Mouse (Mus musculus) thymus, adult 2 months (tissue): ENCODE data around the gene Sln. TPM values are rescaled to one million over a fixed set of nuclear protein-coding genes. Genes with fewer than 3 reads are reported as not detected.

Source experiments
- DNase-seq: peaks from one replicate; pipeline ENCODE4 v3.0.0; 2021
- H3K27ac ChIP-seq: fragments of 200-500 bp; 2 replicates; pipeline ENCODE4 v1.5.1; 2012; ENCODE audit warnings: low read length, control low read depth; ENCODE audit not compliant: control insufficient read depth, insufficient read depth
- H3K27me3 ChIP-seq: fragments of 200-500 bp; 2 replicates; pipeline ENCODE4 v1.6.1; 2012; ENCODE audit warnings: mild to moderate bottlenecking, low read length, moderate library complexity, mixed read lengths; ENCODE audit not compliant: control insufficient read depth, insufficient read depth
- H3K36me3 ChIP-seq: fragments of 200-500 bp; 2 replicates; pipeline ENCODE4 v1.6.1; 2012; ENCODE audit warnings: mild to moderate bottlenecking, low read length, moderate library complexity; ENCODE audit not compliant: control insufficient read depth, insufficient read depth
- H3K4me1 ChIP-seq: fragments of 200-500 bp; replicated peaks from 2 replicates; pipeline ENCODE4 v1.6.1; 2012; ENCODE audit warnings: low read length; ENCODE audit not compliant: control insufficient read depth, insufficient read depth
- H3K4me3 ChIP-seq: fragments of 200-500 bp; 2 replicates; pipeline ENCODE4 v1.5.1; 2012; ENCODE audit warnings: mild to moderate bottlenecking, low read length, control low read depth, moderate library complexity; ENCODE audit not compliant: control insufficient read depth, insufficient read depth
- CTCF ChIP-seq: fragments of 200-500 bp; IDR thresholded peaks from 2 replicates; pipeline ENCODE4 v1.5.1; 2012; ENCODE audit warnings: mild to moderate bottlenecking, control low read depth, low read length, moderate library complexity, borderline replicate concordance; ENCODE audit not compliant: control insufficient read depth, poor library complexity, insufficient read depth; ENCODE audit errors: extremely low read depth
- POLR2A ChIP-seq: fragments of 200-500 bp; IDR thresholded peaks from 2 replicates; pipeline ENCODE4 v1.6.1; 2012; ENCODE audit warnings: mild to moderate bottlenecking, low read length, control low read depth, moderate library complexity; ENCODE audit not compliant: control insufficient read depth, poor library complexity, insufficient read depth; ENCODE audit errors: extremely low read depth
- WGBS: fragments of 180-500 bp; shearing (Covaris S2); methylation state at CpG from one replicate; pipeline ENCODE4 v1.1.7; 2018; 5-methylcytosine and 5-hydroxymethylcytosine counted together
- polyA plus RNA-seq: library from polyadenylated mRNA; depleted of rRNA; stranded (reverse); fragments of >200 nt; gene quantifications from 2 replicates; pipeline ENCODE4 v1.2.3, GENCODE M21; 2012

Gene Sln
- polyA plus RNA-seq, 1 experiment, result 32.0 TPM

DNA sequence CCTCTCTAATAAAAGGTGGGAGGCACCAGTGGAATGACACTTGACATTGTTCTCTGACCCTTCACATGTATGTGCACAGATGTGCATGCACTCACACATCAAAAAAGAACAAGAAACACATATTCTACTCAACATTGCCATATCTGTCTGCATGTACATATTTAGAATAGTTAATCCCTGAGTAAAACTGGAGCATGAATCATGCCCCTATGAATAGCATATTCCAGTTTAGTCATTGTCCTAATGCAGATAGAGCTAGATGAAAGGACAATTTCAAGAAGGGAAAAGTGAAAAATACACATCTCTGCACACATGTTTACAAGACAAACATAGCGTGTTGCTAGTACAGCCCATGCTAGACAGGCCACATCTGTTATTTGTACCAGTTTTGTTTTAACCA lies 4.6 kb downstream of the Sln start:
- H3K36me3 ChIP-seq, result no peaks in the 10 kb centered on the region
- DNase-seq, result no peak
- 71% methylated on average over 1 of the region's 1 CpGs for WGBS
- no peak overlapping the region for H3K27ac ChIP-seq
- H3K27me3 ChIP-seq, result no peaks in the 10 kb centered on the region
- H3K4me1 ChIP-seq, result no peaks in the 10 kb centered on the region
- TF ChIP-seq CTCF, result no peak
- no peak for TF ChIP-seq POLR2A
- H3K4me3 ChIP-seq, result no peak overlapping the region

DNA sequence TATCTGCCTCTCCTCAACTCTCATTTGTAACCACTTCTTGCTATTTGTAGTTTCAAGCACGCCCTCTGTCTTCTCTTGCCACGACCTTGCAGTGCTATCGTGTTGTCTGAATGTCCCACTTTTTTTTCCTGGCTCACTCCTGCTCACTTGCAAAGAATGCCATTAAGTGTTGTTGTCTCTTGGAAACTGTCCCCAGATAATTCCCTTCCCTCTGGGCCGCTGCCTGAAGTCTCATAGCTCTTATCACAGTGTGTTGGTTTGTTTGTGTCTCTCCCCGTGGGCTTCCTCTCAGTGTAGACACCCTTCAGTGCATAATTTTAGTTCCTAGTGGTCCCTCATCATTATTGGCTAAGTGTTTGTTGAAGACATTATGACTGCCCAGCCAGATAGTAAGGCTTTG lies 7.9 kb downstream of the Sln start:
- Histone ChIP-seq H3K27me3 (no peaks in the 10 kb centered on the region), H3K4me1 (no peaks in the 10 kb centered on the region), H3K27ac (no peak overlapping the region), H3K4me3 (no peak overlapping the region), H3K36me3 (no peaks in the 10 kb centered on the region)
- 86% methylated on average over 5 of the region's 5 CpGs for WGBS
- DNase-seq, result no peak
- TF ChIP-seq CTCF (no peak), POLR2A (no peak)

DNA sequence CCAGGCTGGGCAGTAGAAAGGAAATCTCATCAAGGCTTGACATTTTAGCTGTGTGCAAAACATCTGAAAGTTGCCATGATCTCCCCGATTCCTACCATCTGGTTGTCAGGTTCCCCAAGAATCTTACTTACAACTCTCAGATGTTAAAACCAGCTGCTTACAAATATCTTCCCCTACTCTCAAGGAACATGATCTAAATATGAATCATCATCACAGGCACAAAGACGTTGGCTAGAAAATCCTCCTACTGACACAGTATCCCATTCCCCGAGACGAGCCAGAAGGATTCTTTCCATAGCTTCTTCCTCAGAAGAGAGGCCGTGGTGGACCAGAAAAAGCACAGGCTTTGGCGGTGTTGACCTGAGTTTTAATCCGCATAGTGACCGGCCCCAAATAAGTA lies 23.3 kb downstream of the Sln start:
- no peak for DNase-seq
- H3K27ac ChIP-seq, result no peak overlapping the region
- WGBS, result 93% methylated on average over 8 of the region's 8 CpGs
- TF ChIP-seq POLR2A (no peak), CTCF (no peak)
- no peaks in the 10 kb centered on the region for H3K36me3 ChIP-seq
- no peaks in the 10 kb centered on the region for H3K27me3 ChIP-seq
- no peaks in the 10 kb centered on the region for H3K4me1 ChIP-seq
- H3K4me3 ChIP-seq, result no peak overlapping the region

- Histone ChIP-seq H3K36me3 (no peaks in the 10 kb centered on the region), H3K27ac (no peak overlapping the region), H3K4me1 (no peaks in the 10 kb centered on the region), H3K27me3 (no peaks in the 10 kb centered on the region), H3K4me3 (no peak overlapping the region)
- 73% methylated on average over 2 of the region's 2 CpGs for WGBS
- no peak for DNase-seq
- TF ChIP-seq CTCF (no peak), POLR2A (no peak)
Measured at GRCm38 (mm10) chr9:53877423-53877822, 27.5 kb downstream of the Sln start.

- no peak for DNase-seq
- Histone ChIP-seq H3K27ac (no peak overlapping the region), H3K4me1 (no peaks in the 10 kb centered on the region), H3K4me3 (no peak overlapping the region), H3K27me3 (no peaks in the 10 kb centered on the region), H3K36me3 (no peaks in the 10 kb centered on the region)
- 95% methylated on average over 23 of the region's 23 CpGs for WGBS
- no peak for TF ChIP-seq CTCF
- no peak for TF ChIP-seq POLR2A
Measured at GRCm38 (mm10) chr9:53883588-53884280, 33.8 kb downstream of the Sln start.

DNA sequence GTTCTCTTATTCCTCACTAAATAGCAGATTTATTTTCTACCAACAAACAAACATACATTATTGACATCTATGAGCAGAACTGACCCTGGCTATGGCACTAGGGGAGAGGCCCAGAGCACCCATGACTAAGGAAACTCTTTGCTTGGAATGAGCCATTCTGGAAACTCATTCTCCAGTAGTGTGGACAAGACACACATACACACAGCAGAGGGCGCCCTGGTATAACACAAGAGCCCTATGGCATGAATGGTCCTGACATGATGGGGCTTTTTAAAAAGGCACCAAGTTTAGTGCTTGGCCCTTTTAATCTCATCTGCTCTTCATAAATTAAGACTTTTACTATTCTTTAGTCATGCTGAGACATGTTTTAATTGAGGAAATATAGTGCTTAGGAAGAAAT lies 40.1 kb downstream of the Sln start:
- no peak for DNase-seq
- no peak overlapping the region for H3K27ac ChIP-seq
- WGBS, result 23% methylated on average over 1 of the region's 1 CpGs
- no peaks in the 10 kb centered on the region for H3K4me1 ChIP-seq
- no peaks in the 10 kb centered on the region for H3K36me3 ChIP-seq
- H3K27me3 ChIP-seq, result no peaks in the 10 kb centered on the region
- TF ChIP-seq CTCF, result no peak
- no peak overlapping the region for H3K4me3 ChIP-seq

DNA sequence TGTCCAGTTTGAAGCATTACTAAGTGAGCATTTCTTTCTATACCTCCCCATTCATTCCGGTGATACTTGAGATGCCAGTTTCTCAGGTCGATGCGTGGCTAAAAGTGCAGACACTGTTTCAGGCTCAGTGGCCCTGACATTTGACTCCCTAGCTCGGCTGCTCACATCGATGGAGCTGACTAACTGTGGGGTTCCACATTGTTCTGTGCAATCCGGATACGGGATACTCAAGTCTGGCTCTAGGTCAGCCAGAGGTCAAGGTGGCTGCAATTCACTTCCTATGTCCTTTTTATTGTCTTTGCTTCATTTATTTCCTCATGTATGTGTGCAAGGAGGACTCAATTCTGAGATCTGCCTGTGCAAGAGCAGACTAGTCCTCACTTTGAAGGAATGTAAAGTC lies 45.9 kb downstream of the Sln start:
- 89% methylated on average over 7 of the region's 7 CpGs for WGBS
- no peaks in the 10 kb centered on the region for H3K27me3 ChIP-seq

More for the DNA sequence above, 45.9 kb downstream of the Sln start:
- H3K27ac ChIP-seq, result no peak overlapping the region
- no peak for TF ChIP-seq CTCF
- TF ChIP-seq POLR2A, result no peak
- H3K4me3 ChIP-seq, result no peak overlapping the region
- DNase-seq, result no peak
- H3K36me3 ChIP-seq, result no peaks in the 10 kb centered on the region
- no peaks in the 10 kb centered on the region for H3K4me1 ChIP-seq
